Comparison of ENCODE assay signal across 9 mouse cellular contexts in the genomic region with DNA sequence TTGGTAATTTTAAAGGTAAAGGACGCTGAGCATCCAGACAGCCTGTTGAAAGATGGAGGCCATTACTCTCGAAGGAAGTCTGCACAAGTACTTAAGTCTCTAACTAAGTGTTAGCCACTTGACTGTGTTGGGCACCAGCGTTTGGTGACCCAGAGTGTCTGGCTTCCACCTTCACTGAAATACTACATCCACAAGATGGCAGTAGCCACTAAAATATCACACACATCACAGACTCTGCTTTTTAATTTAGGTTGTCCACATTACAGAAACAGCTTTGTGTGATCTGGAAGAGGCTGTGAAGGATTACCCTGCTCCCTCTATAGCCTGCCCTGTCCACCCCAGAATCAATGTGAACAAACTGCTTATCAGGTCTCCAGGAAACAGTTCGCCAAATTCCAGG.
DNase-seq lines count a peak whose midpoint lies in the region; ATAC-seq and TF ChIP-seq lines count a peak whose summit lies in the region.
"Had no signal": no experiment of that assay in that cellular context is flagged by ENCODE, and none has a peak within 500 bp of the region (broad histone marks: within the 10 kb centered on the region; RNA-seq: fewer than 3 reads in every experiment).

No protein-coding gene starts in this region.

- no peaks in the 10 kb centered on the region for H3K27me3 ChIP-seq in cerebellum, adult 2 months (ENCODE audit: control insufficient read depth, insufficient read depth, low read length)
- no peaks in the 10 kb centered on the region for H3K27me3 ChIP-seq in neural tube, embryonic 13.5 days
- H3K27me3 ChIP-seq: lung, embryonic 15.5 days had no signal

- no peaks in the 10 kb centered on the region for H3K36me3 ChIP-seq in neural tube, embryonic 13.5 days
- H3K36me3 ChIP-seq: lung, embryonic 15.5 days had no signal

- WGBS in cerebellum, adult 2 months: 35% methylated on average over 4 of the region's 4 CpGs
- 33% methylated on average over 4 of the region's 4 CpGs for WGBS in neural tube, embryonic 13.5 days

- peak; percentile 35; the same call in 1 of the 2 replicates for TF ChIP-seq CTCF in cerebellum, adult 2 months (IDR thresholded peaks at IDR 0.05; ENCODE audit: borderline replicate concordance, insufficient read depth, low read depth, low read length)

- DNase-seq in cerebellum, adult 2 months: peak in 1 of 2 experiments; percentile 21
- no peak for DNase-seq in cerebellum, adult 9-11 months
- peak; percentile 36 to 57 for DNase-seq in right cerebral cortex, adult 2 months (ENCODE audit: low spot score in 2 of 2)
- DNase-seq in right cerebral cortex, postnatal 25 days: no peak
- DNase-seq in forelimb bud, embryonic 11.5 days (ENCODE audit: low read depth, low spot score): peak; percentile 19
- peak; percentile 27 to 44 for DNase-seq in left cerebral cortex, adult 18-20 months (ENCODE audit: low spot score in 2 of 2)
- DNase-seq in urinary bladder, adult 18-20 months (ENCODE audit: low spot score in 2 of 2): no peak

- H3K27ac ChIP-seq in cerebellum, adult 2 months (ENCODE audit: insufficient read depth, low read length): no peak overlapping the region
- H3K27ac ChIP-seq in neural tube, embryonic 13.5 days (replicated peaks): no peak overlapping the region
- H3K27ac ChIP-seq: lung, embryonic 15.5 days had no signal

- no peak overlapping the region for H3K4me3 ChIP-seq in cerebellum, adult 2 months (replicated peaks; ENCODE audit: insufficient read depth, low read depth, low read length)
- H3K4me3 ChIP-seq in neural tube, embryonic 13.5 days: no peak overlapping the region
- H3K4me3 ChIP-seq: lung, embryonic 15.5 days had no signal

- H3K4me1 ChIP-seq in cerebellum, adult 2 months (ENCODE audit: control insufficient read depth, insufficient read depth, low read length): no peaks in the 10 kb centered on the region
- no peaks in the 10 kb centered on the region for H3K4me1 ChIP-seq in neural tube, embryonic 13.5 days (replicated peaks)
- H3K4me1 ChIP-seq: lung, embryonic 15.5 days had no signal

- peaks cover 5% of the 10 kb centered on the region; the same call in 1 of the 2 replicates for H3K9me3 ChIP-seq in neural tube, embryonic 13.5 days
- H3K9me3 ChIP-seq: lung, embryonic 15.5 days had no signal

- no peak for TF ChIP-seq POLR2A in cerebellum, adult 2 months (IDR thresholded peaks at IDR 0.05; ENCODE audit: borderline replicate concordance, insufficient read depth, low read length)

- H3K4me2 ChIP-seq in neural tube, embryonic 13.5 days: no peak overlapping the region
- H3K4me2 ChIP-seq: lung, embryonic 15.5 days had no signal

- no peak overlapping the region for H3K9ac ChIP-seq in neural tube, embryonic 13.5 days
- H3K9ac ChIP-seq: lung, embryonic 15.5 days had no signal

- ATAC-seq in neural tube, embryonic 13.5 days (ENCODE audit: low read depth): peak; percentile 63

Comparison
In these comparisons a context has a peak if more than half of its experiments do, and no peak if none do; other contexts are left out.
1. DNase-seq: peak in right cerebral cortex, adult 2 months (2 of 2), forelimb bud, embryonic 11.5 days (single experiment) and left cerebral cortex, adult 18-20 months (2 of 2); none in cerebellum, adult 9-11 months (single experiment), right cerebral cortex, postnatal 25 days (single experiment) and urinary bladder, adult 18-20 months (0 of 2).